Mouse (Mus musculus): Measurements from ENCODE around the gene Eif5a. TPM values are rescaled to one million over a fixed set of nuclear protein-coding genes. Genes with fewer than 3 reads are reported as not detected.

Gene Eif5a
- 1,531 and 1,570 TPM in 2 replicates for polyA plus RNA-seq (2015; fragmentation: Nextera tagmentation; extraction: Ambion mirVana)

- Histone ChIP-seq H3K36me3 (peaks cover 30% of the 10 kb centered on the region), H3K9ac (peak within 1 kb of the TSS; percentile 98), H3K4me3 (replicated peaks) (peak within 1 kb of the TSS; percentile 95), H3K27ac (replicated peaks) (peak within 1 kb of the TSS; percentile 99), H3K9me3 (replicated peaks) (no peaks in the 10 kb centered on the region), H3K27me3 (no peaks in the 10 kb centered on the region), H3K4me1 (peaks cover 17% of the 10 kb centered on the region), H3K4me2 (replicated peaks) (peak within 1 kb of the TSS; percentile 82)
- WGBS = under 1% methylated on average over 77 of the region's 78 CpGs
- peak; percentile 97 for ATAC-seq (ENCODE audit: insufficient number of reproducible peaks, low FRiP score, low TSS enrichment, low read depth)
Measured at GRCm38 (mm10) chr11:69921114-69922011, at the start of gene Eif5a. Gene Eif5a, minus strand, starts transcription at chr11:69921958.

- H3K9me3 ChIP-seq (replicated peaks) = no peaks in the 10 kb centered on the region
- no peak overlapping the region for H3K9ac ChIP-seq
- peaks cover 13% of the 10 kb centered on the region for H3K4me1 ChIP-seq
- H3K36me3 ChIP-seq = peaks cover 75% of the 10 kb centered on the region
- H3K27me3 ChIP-seq = peaks cover 23% of the 10 kb centered on the region
- no peak overlapping the region for H3K4me3 ChIP-seq (replicated peaks)
- ATAC-seq (ENCODE audit: insufficient number of reproducible peaks, low FRiP score, low TSS enrichment, low read depth) = no peak
- WGBS = 66% methylated on average over 3 of the region's 3 CpGs
- no peak overlapping the region for H3K4me2 ChIP-seq (replicated peaks)
- H3K27ac ChIP-seq (replicated peaks) = no peak overlapping the region
Measured at GRCm38 (mm10) chr11:69970775-69971174, 49.0 kb upstream of the Eif5a start.

GRCm38 (mm10) chr11:69970222-69970621, 48.5 kb upstream of the Eif5a start:
- Histone ChIP-seq H3K27me3 (peaks cover 28% of the 10 kb centered on the region), H3K27ac (replicated peaks) (no peak overlapping the region), H3K9me3 (replicated peaks) (no peaks in the 10 kb centered on the region), H3K4me3 (replicated peaks) (no peak overlapping the region), H3K36me3 (peaks cover 71% of the 10 kb centered on the region), H3K4me2 (replicated peaks) (no peak overlapping the region), H3K4me1 (peaks cover 18% of the 10 kb centered on the region), H3K9ac (no peak overlapping the region)
- 73% methylated on average over 6 of the region's 6 CpGs for WGBS
- ATAC-seq (ENCODE audit: insufficient number of reproducible peaks, low FRiP score, low TSS enrichment, low read depth) = no peak

GRCm38 (mm10) chr11:69968793-69969192, 47.0 kb upstream of the Eif5a start:
- no peak overlapping the region for H3K4me3 ChIP-seq (replicated peaks)
- H3K9ac ChIP-seq = no peak overlapping the region
- H3K27me3 ChIP-seq = peaks cover 43% of the 10 kb centered on the region
- H3K36me3 ChIP-seq = peaks cover 56% of the 10 kb centered on the region
- ATAC-seq (ENCODE audit: insufficient number of reproducible peaks, low FRiP score, low TSS enrichment, low read depth) = no peak
- WGBS = 84% methylated on average over 4 of the region's 4 CpGs
- no peak overlapping the region for H3K27ac ChIP-seq (replicated peaks)
- H3K4me1 ChIP-seq = peaks cover 22% of the 10 kb centered on the region
- no peaks in the 10 kb centered on the region for H3K9me3 ChIP-seq (replicated peaks)
- H3K4me2 ChIP-seq (replicated peaks) = no peak overlapping the region

- Histone ChIP-seq H3K4me2 (replicated peaks) (peak overlapping the region; percentile 76), H3K9ac (0 out of 2 replicates have a peak overlapping the region, but pooled peaks have one; percentile 15), H3K36me3 (peaks cover 40% of the 10 kb centered on the region), H3K27me3 (peaks cover 59% of the 10 kb centered on the region), H3K27ac (replicated peaks) (no peak overlapping the region), H3K9me3 (replicated peaks) (no peaks in the 10 kb centered on the region), H3K4me3 (replicated peaks) (peak overlapping the region; percentile 43), H3K4me1 (peaks cover 22% of the 10 kb centered on the region)
- no peak for ATAC-seq (ENCODE audit: insufficient number of reproducible peaks, low FRiP score, low TSS enrichment, low read depth)
- 35% methylated on average over 17 of the region's 17 CpGs for WGBS
Measured at GRCm38 (mm10) chr11:69966860-69967517, 45.2 kb upstream of the Eif5a start.

GRCm38 (mm10) chr11:69966006-69966859, 44.5 kb upstream of the Eif5a start:
- Histone ChIP-seq H3K9ac (0 out of 2 replicates have a peak overlapping the region, but pooled peaks have one; percentile 15), H3K9me3 (replicated peaks) (no peaks in the 10 kb centered on the region), H3K4me3 (replicated peaks) (peak overlapping the region; percentile 43), H3K4me2 (replicated peaks) (peak overlapping the region; percentile 76), H3K27ac (replicated peaks) (no peak overlapping the region), H3K36me3 (peaks cover 33% of the 10 kb centered on the region), H3K4me1 (peaks cover 22% of the 10 kb centered on the region), H3K27me3 (peaks cover 61% of the 10 kb centered on the region)
- 1% methylated on average over 58 of the region's 59 CpGs for WGBS
- ATAC-seq (ENCODE audit: insufficient number of reproducible peaks, low FRiP score, low TSS enrichment, low read depth) = peak; percentile 65

- under 1% methylated on average over 49 of the region's 49 CpGs for WGBS
- peak; percentile 45 for ATAC-seq (ENCODE audit: insufficient number of reproducible peaks, low FRiP score, low TSS enrichment, low read depth)
- Histone ChIP-seq H3K4me3 (replicated peaks) (peak overlapping the region; percentile 43), H3K4me1 (peaks cover 22% of the 10 kb centered on the region), H3K36me3 (peaks cover 30% of the 10 kb centered on the region), H3K27ac (replicated peaks) (no peak overlapping the region), H3K9ac (no peak overlapping the region), H3K27me3 (peaks cover 66% of the 10 kb centered on the region), H3K4me2 (replicated peaks) (peak overlapping the region; percentile 76), H3K9me3 (replicated peaks) (no peaks in the 10 kb centered on the region)
Measured at GRCm38 (mm10) chr11:69965271-69966005, 43.7 kb upstream of the Eif5a start.

GRCm38 (mm10) chr11:69964650-69965270, 43.0 kb upstream of the Eif5a start, which contains the start of gene Cldn7:
Gene Cldn7, plus strand, starts transcription at chr11:69964779.
- peak; percentile 20; the same call in 1 of the 2 replicates for ATAC-seq (ENCODE audit: insufficient number of reproducible peaks, low FRiP score, low TSS enrichment, low read depth)
- Histone ChIP-seq H3K9ac (no peak within 1 kb of the TSS), H3K36me3 (peaks cover 23% of the 10 kb centered on the region), H3K9me3 (replicated peaks) (no peaks in the 10 kb centered on the region), H3K27ac (replicated peaks) (peak within 1 kb of the TSS; percentile 22; the same call in 1 of the 2 replicates), H3K4me1 (peaks cover 22% of the 10 kb centered on the region), H3K27me3 (peaks cover 66% of the 10 kb centered on the region), H3K4me2 (replicated peaks) (peak within 1 kb of the TSS; percentile 76), H3K4me3 (replicated peaks) (peak within 1 kb of the TSS; percentile 43)
- WGBS = 9% methylated on average over 24 of the region's 24 CpGs

- H3K27me3 ChIP-seq = peaks cover 59% of the 10 kb centered on the region
- no peak for ATAC-seq (ENCODE audit: insufficient number of reproducible peaks, low FRiP score, low TSS enrichment, low read depth)
Measured at GRCm38 (mm10) chr11:69961841-69962240, 40.1 kb upstream of the Eif5a start.

GRCm38 (mm10) chr11:69960616-69961015, 38.9 kb upstream of the Eif5a start:
- no peak for ATAC-seq (ENCODE audit: insufficient number of reproducible peaks, low FRiP score, low TSS enrichment, low read depth)
- Histone ChIP-seq H3K9ac (no peak overlapping the region), H3K4me3 (replicated peaks) (no peak overlapping the region), H3K4me2 (replicated peaks) (no peak overlapping the region), H3K27ac (replicated peaks) (no peak overlapping the region), H3K4me1 (peaks cover 8% of the 10 kb centered on the region), H3K9me3 (replicated peaks) (no peaks in the 10 kb centered on the region), H3K36me3 (no peaks in the 10 kb centered on the region), H3K27me3 (peaks cover 46% of the 10 kb centered on the region)
- WGBS = 29% methylated on average over 5 of the region's 5 CpGs

More at GRCm38 (mm10) chr11:69961841-69962240, 40.1 kb upstream of the Eif5a start:
- no peak overlapping the region for H3K9ac ChIP-seq
- no peaks in the 10 kb centered on the region for H3K9me3 ChIP-seq (replicated peaks)
- no peaks in the 10 kb centered on the region for H3K36me3 ChIP-seq
- no peak overlapping the region for H3K27ac ChIP-seq (replicated peaks)
- H3K4me3 ChIP-seq (replicated peaks) = no peak overlapping the region
- WGBS = 30% methylated on average over 5 of the region's 5 CpGs
- no peak overlapping the region for H3K4me2 ChIP-seq (replicated peaks)
- peaks cover 20% of the 10 kb centered on the region for H3K4me1 ChIP-seq

Data from embryonic facial prominence, embryonic 15.5 days (tissue).